Mouse (Mus musculus) cerebellum, adult 11-12 months (tissue): ENCODE measurements at regions not wholly inside any gene's neighbourhood (a gene's known extent, or its start where the extent isn't known, plus 50 kb on each side); places are given as distances from the start of the nearest gene placed in this dataset.

Experiments
- DNase-seq: peaks from one replicate; pipeline ENCODE4 v3.0.0; 2022

GRCm38 (mm10) chr4:33552856-33553255, 242.7 kb downstream of the Rngtt start:
- DNase-seq = peak; percentile 35

GRCm38 (mm10) chr4:33554606-33555005, 244.5 kb downstream of the Rngtt start:
- DNase-seq = peak; percentile 35

DNA sequence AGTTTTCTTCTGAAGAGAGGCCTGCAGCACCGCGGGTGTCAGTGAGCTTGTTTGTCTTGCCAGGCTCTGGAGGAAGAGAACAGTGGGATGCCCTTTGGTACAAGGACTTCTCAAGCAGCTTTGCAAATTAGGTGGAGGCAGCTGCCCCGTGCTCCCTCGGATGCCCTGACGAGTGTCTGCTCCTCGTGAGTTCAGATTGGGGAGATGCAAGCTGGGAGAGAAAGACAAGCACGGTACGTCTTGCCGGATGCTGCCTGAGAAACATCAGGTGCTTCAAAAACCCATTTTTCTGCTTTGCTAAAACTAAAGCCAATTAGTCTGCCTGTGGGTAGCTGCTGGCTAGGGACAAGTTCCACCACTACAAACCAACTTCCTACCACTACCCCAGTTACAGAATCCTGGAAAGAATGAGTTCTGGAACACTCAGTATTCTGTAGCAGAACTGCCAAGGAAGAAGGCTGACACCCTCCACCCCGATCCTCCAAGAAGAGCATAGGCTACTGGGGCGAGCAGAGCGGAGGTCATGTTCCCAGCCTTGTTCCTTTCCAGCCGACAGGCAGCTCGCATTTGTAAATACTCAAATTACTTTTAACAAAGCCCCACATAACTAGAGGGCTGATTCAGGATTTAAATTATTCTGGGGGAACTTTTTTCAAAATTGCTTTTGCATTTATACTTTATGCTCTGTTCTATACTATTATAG, 245.3 kb downstream of the Rngtt start:
- peak; percentile 76 for DNase-seq

GRCm38 (mm10) chr4:33555966-33556365, 245.9 kb downstream of the Rngtt start:
- DNase-seq = no peak

- no peak for DNase-seq
Measured at GRCm38 (mm10) chr4:33556661-33557540, 246.8 kb downstream of the Rngtt start.

DNA sequence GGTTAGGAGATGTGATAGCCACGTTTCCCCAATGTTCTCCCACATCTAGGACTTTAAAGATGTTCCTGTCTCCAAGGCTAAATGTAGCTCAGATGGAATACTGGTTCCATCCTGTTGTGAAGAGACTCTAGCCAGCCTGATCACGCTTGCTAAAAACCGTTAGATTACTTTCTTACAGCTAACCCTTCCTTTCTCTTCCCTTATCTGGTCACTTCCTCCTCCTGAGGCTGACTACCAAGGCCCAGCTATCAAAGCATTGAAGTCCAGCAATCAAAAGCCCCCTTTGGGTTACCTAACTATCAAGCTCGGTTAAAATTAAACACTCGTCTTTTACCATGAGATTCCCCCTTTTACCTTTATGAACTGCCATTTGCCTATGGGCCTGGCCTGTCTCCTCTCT, 260.2 kb downstream of the Rngtt start:
- DNase-seq = no peak

DNA sequence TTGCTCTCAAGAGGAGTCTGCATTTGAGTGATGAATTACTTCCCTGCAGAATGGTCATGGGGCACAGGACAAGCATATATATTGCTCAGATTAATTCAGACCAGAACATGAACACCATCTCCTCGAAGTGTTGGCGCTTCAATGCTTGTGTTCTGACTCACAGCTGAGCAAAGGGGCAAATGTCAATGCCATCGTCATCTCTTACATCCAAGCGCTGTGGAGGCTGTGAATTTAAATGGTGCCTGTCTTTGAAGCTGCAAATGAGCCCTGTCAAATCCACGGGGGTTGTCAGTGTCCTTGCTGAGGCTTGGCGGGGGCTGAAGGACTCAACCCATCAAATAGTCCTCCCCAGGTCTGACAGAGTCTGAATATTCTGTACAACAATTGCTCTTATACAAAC, 261.2 kb downstream of the Rngtt start:
- no peak for DNase-seq

- no peak for DNase-seq
Measured at GRCm38 (mm10) chr4:33577631-33578030, 267.5 kb downstream of the Rngtt start.

- no peak for DNase-seq
Measured at GRCm38 (mm10) chr4:33580491-33580890, 270.4 kb downstream of the Rngtt start.

- DNase-seq = no peak
Measured at GRCm38 (mm10) chr4:33581180-33581591, 271.1 kb downstream of the Rngtt start.

DNA sequence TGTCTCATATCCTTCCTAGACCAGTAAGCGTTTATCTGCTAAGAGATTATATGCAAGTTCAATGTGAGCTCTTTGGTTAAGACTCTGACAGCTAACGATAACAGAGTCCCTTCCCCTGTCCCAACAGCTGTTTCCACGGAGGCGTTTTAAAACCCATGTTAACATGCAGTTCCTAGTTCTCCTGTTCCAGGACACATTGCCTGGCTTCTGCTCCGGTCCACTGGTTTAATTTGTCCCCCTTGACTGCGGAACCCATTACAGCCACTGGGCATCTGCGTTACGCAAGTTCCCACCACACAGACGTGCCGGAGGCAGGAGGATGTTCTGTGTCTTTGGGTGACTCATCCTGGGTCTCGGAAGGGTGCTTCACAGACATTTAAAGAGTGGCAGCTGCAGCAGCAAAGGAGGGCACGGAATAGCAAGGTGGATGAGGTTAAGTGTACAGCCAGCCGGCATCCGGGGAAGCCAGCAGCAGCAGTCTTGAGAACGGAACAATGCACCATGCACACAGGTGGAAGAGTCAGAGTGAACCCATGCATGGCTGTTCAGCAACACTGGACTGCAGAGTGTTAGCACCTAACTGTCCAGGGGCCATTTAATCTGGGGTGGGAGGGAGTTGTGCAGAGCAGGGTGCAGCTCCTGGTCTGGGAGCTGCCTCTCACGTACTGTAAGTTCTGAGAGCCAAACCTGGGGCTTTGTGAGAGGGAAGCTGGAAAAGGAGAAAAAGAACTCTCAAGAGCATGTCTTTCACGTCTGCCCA, 271.8 kb downstream of the Rngtt start:
- DNase-seq = no peak

GRCm38 (mm10) chr4:33582986-33583720, 273.0 kb downstream of the Rngtt start:
- DNase-seq = no peak

DNA sequence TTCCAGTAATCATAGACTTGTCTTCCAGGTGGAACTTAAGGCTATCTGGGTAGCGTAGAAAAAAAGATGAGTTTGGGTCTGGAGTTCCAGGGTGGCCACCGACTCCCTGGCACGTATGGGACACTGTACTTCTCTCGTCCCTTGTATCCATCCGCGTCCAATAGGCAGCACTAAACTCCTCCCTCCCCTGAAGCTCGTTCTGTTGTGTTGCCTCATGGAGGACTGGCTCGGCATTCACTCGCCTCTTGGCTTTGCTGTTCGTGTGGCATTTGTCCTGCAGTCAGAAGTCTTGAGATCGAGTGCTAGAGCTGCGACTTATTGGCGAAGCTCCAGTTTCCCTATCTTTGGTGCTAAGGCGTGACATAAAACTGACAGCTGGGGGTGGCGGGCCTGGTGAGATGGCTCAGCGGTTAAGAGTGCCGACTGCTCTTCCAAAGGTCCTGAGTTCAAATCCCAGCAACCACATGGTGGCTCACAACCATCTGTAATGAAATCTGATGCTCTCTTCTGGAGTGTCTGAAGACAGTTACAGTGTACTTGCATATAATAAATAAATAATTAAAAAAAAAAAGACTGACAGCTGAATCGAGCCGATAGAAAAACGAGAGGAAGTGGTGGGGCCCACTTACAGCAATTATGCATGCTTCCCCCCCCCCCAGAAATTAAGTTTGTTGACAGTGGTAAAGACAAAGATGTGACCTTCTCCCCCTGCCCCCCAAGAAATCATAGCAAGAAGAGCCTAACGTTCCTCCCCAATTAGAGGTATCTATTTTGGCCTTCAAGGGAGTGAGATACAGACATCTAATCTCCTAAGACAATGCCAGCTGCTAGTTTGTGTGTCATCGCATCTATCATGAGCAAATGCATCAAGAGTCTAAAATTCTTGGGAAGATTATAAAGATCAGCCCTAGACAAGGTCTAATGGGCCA, 274.1 kb downstream of the Rngtt start:
- no peak for DNase-seq

GRCm38 (mm10) chr4:33585821-33586220, 275.7 kb downstream of the Rngtt start:
- DNase-seq = no peak

DNA sequence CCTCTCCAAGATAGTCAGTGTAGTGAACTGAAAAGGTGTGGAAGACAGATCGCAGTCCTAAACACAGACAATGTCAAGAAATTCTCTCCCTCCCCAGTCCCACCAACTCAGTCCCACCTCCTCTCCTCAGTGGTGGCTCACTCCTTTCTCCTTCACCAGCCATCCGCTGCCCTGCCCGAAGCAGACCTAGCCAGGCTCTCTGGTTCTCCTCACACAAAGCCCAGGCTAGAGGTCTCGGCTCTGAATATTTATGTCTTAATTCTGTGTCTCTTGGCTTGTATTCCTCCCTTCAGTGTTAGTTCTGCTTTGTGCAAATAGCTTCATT, 276.1 kb downstream of the Rngtt start:
- DNase-seq = no peak

- peak; percentile 24 for DNase-seq
Measured at GRCm38 (mm10) chr4:33586615-33587451, 276.7 kb downstream of the Rngtt start.

DNA sequence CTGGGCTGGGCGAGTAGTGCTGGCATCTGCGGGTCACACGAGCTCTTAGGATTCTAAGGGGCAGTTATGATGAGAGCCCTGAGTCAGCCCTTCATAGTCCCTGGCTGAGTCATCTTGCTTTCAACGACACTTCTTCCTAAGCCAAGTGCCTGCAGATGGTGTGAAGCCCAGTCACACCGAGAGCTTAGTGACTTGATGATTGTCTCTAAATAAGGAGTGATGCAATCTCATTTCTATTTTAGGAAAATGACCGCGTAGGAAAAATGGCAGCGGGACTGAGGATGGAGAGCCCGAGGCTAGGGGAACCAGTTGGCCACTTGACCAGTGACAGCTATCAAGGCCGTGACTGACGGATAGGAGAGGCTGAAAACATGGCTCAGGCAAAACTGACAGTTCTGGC, 277.6 kb downstream of the Rngtt start:
- DNase-seq = peak; percentile 52

GRCm38 (mm10) chr4:33588127-33588526, 278.0 kb downstream of the Rngtt start:
- no peak for DNase-seq

- peak; percentile 39 for DNase-seq
Measured at GRCm38 (mm10) chr4:33589207-33589606, 279.1 kb downstream of the Rngtt start.

DNA sequence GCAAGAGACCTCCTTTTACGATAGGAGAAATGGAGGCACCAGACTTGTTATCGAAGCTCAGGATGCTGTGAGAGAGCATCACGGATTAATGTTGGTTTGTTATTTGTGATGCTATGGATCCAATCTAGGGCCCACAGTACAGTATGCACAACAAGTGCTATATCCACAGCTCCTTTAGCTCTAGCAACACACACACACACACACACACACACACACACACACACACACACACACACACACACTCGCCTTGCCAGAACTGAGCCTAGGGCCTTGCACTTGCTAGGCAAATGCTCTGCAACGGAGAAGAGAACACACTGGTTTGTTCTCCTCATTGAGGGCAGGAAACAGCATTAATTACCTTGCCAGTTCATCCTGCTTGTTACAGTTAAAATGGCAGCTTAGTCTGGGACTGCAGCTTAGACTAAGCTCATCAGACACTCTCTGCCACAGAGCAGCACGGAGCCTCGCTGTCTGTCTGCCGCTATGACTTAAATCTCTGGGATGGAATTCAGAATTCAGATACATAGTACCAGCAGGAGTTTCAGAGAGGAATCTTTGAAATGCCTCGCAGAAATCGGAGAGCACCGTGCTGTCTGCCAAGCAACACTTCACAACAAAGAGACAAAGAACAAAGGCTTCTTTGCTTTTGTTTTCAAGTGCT, 285.0 kb downstream of the Rngtt start:
- DNase-seq = no peak
